Mouse (Mus musculus): ENCODE results near the gene Rsl24d1. TPM values are rescaled to one million over a fixed set of nuclear protein-coding genes. Genes with fewer than 3 reads are reported as not detected.

Gene Rsl24d1
- 17.7 and 24.5 TPM in 2 replicates for polyA plus RNA-seq (2012; rRNA removed)

DNA sequence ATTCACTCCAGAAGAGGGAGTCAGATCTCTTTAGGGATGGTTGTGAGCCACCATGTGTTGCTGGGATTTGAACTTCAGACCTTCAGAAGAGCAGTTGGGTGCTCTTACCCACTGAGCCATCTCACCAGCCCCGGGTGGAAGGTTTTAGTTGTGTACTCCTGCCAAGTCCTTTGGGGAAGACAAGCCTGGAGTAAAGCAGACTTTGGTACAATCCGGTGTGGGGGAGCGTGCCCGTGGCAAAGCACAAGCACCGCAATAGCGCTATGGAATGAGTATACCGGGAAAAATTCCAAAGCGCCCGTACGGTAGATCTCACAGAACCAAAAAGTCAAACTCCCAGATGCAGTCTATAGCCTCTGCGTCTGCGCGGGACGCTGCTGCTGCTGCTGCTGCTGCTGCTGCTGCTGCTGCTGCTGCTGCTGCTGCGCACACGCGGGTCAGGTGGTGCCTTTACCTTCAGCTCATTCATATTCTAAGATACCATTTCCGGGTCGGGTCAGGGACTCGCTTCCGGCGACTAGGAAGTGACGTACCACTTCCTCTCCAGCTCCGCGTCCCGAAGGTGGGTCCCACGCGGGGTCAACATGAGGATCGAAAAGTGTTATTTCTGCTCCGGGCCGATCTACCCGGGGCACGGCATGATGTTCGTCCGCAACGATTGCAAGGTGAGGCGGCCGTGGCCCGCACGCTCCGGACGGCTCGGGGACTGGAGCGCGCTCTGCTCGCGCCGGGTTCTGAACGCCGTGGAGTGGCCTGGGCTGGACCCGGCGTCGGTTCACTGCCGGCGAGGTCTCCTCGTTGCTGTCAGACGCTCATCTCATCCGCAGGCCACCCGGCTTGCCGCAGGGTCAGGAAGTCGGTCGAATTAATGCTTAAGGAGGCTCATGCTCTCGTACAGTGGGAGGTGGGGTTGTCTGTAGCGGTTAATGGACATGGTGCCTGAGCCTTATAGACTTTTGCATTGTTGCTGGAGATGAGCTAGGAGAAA, at the start of gene Rsl24d1:
Gene Rsl24d1, plus strand, starts transcription at position 508 of the 988 bp plus-strand sequence.
- under 1% methylated on average over 64 of the region's 64 CpGs for WGBS
- peak within 1 kb of the TSS; percentile 82 for H3K4me3 ChIP-seq (ENCODE audit: insufficient read depth, low read depth, low read length)
- no peaks in the 10 kb centered on the region; the same call in 1 of the 2 replicates for H3K36me3 ChIP-seq (ENCODE audit: control insufficient read depth, insufficient read depth, low read length)
- H3K27ac ChIP-seq (ENCODE audit: insufficient read depth, low read depth, low read length) = 0 out of 2 replicates have a peak within 1 kb of the TSS, but pooled peaks have one; percentile 17
- H3K27me3 ChIP-seq (replicated peaks; ENCODE audit: control insufficient read depth, insufficient read depth, low read length) = no peaks in the 10 kb centered on the region
- TF ChIP-seq CTCF (conservative IDR thresholded peaks at IDR 0.05; ENCODE audit: insufficient read depth, insufficient read length, low read depth, low read length) = no peak
- peak; percentile 39 for TF ChIP-seq POLR2A (IDR thresholded peaks at IDR 0.05; ENCODE audit: low read depth, low read length)
- DNase-seq = peak; percentile 95
- no peaks in the 10 kb centered on the region; the same call in 1 of the 2 replicates for H3K4me1 ChIP-seq (ENCODE audit: control insufficient read depth, insufficient read depth, low read length)

DNA sequence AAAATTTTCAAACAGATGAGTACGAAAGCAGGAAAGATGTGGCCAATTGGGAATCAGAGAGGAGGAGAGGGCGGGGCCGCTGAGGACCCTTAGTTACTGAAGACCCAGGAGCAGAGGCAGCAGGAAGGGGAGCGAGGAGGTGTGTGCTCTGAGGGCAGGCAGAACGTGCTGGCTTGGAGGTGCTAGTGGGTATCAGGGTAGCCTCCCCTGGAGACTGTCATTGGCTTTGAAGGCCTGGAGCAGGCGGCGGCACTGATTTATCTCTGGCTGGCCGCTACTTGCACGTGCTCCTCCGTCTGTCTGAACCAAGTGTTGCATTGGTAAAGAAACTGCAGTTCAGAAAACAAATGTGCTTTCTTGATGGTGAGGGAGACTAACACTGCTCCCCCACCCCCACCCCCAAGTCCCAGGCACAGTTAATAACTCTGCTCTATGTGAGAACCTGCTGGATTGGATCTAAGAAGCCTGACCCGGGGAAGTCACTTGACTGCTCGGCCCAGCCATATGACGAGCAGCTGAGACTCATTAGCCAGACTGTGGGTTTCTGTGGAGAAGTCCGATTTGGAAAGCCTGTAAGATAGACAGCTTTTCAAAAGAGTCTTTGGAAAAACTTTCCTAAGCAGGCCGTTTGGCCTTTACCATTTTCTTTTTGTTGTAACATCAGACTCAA, 49.5 kb upstream of the Rsl24d1 start:
- H3K27me3 ChIP-seq (replicated peaks; ENCODE audit: control insufficient read depth, insufficient read depth, low read length) = no peaks in the 10 kb centered on the region
- TF ChIP-seq POLR2A (IDR thresholded peaks at IDR 0.05; ENCODE audit: low read depth, low read length) (no peak), CTCF (conservative IDR thresholded peaks at IDR 0.05; ENCODE audit: insufficient read depth, insufficient read length, low read depth, low read length) (no peak)
- H3K36me3 ChIP-seq (ENCODE audit: control insufficient read depth, insufficient read depth, low read length) = no peaks in the 10 kb centered on the region
- H3K4me1 ChIP-seq (ENCODE audit: control insufficient read depth, insufficient read depth, low read length) = peaks cover 6% of the 10 kb centered on the region; the same call in 1 of the 2 replicates
- DNase-seq = peak; percentile 53
- no peak overlapping the region for H3K4me3 ChIP-seq (ENCODE audit: insufficient read depth, low read depth, low read length)
- peak overlapping the region; percentile 48 for H3K27ac ChIP-seq (ENCODE audit: insufficient read depth, low read depth, low read length)
- 46% methylated on average over 15 of the region's 15 CpGs for WGBS

DNA sequence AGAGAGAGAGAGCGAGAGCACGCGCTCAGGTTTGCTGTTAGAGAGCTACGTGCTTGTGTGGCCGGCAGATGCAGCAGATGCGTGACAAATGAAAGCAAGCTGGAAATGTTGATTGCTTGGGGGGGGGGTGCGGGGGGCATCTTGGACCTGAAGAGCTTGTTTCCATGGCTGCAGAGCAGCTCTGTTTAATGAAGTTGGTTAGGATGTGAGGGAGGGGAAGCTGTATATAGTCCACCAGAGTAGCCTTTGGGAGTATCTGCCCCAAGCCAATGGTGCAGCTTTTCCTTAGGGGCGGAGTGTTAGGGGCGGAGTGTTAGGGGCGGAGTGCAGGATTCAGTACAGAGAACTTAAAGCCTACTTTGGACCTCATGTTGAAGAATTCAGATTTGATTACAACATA, 46.1 kb upstream of the Rsl24d1 start:
- 27% methylated on average over 10 of the region's 10 CpGs for WGBS

DNA sequence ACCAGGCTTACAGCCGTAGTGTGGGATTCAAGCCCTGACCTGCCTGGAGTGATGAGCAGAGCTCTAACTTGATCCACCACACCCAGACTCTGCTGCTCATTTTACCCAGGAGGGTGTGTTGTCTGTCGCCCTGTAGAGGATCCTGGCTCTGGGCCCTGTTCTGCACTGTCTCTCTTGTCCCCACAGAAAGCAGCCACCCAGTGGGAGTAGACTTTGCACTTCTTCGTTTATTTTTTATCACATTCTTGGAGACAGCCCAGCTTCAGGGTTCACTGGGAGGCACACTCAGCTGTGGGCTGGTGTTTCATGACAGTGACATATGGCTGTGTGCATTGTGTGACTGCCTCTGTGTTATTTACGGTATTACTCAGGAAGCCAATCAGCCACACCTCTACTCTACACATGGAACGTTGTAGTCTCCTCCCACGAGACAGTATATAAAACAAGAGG, 45.0 kb upstream of the Rsl24d1 start:
- no peak for TF ChIP-seq CTCF (conservative IDR thresholded peaks at IDR 0.05; ENCODE audit: insufficient read depth, insufficient read length, low read depth, low read length)
- no peak for TF ChIP-seq POLR2A (IDR thresholded peaks at IDR 0.05; ENCODE audit: low read depth, low read length)
- Histone ChIP-seq H3K36me3 (ENCODE audit: control insufficient read depth, insufficient read depth, low read length) (no peaks in the 10 kb centered on the region), H3K4me3 (ENCODE audit: insufficient read depth, low read depth, low read length) (no peak overlapping the region), H3K27ac (ENCODE audit: insufficient read depth, low read depth, low read length) (peak overlapping the region; percentile 43; the same call in 1 of the 2 replicates), H3K27me3 (replicated peaks; ENCODE audit: control insufficient read depth, insufficient read depth, low read length) (no peaks in the 10 kb centered on the region), H3K4me1 (ENCODE audit: control insufficient read depth, insufficient read depth, low read length) (peaks cover 6% of the 10 kb centered on the region; the same call in 1 of the 2 replicates)
- WGBS = 25% methylated on average over 6 of the region's 6 CpGs
- peak; percentile 90 for DNase-seq

More for the DNA sequence above, 46.1 kb upstream of the Rsl24d1 start:
- peak; percentile 46 for DNase-seq
- Histone ChIP-seq H3K4me3 (ENCODE audit: insufficient read depth, low read depth, low read length) (peak overlapping the region; percentile 3; the same call in 1 of the 2 replicates), H3K4me1 (ENCODE audit: control insufficient read depth, insufficient read depth, low read length) (peaks cover 6% of the 10 kb centered on the region; the same call in 1 of the 2 replicates), H3K27ac (ENCODE audit: insufficient read depth, low read depth, low read length) (no peak overlapping the region), H3K27me3 (replicated peaks; ENCODE audit: control insufficient read depth, insufficient read depth, low read length) (no peaks in the 10 kb centered on the region), H3K36me3 (ENCODE audit: control insufficient read depth, insufficient read depth, low read length) (no peaks in the 10 kb centered on the region)
- no peak for TF ChIP-seq POLR2A (IDR thresholded peaks at IDR 0.05; ENCODE audit: low read depth, low read length)
- TF ChIP-seq CTCF (conservative IDR thresholded peaks at IDR 0.05; ENCODE audit: insufficient read depth, insufficient read length, low read depth, low read length) = no peak

DNA sequence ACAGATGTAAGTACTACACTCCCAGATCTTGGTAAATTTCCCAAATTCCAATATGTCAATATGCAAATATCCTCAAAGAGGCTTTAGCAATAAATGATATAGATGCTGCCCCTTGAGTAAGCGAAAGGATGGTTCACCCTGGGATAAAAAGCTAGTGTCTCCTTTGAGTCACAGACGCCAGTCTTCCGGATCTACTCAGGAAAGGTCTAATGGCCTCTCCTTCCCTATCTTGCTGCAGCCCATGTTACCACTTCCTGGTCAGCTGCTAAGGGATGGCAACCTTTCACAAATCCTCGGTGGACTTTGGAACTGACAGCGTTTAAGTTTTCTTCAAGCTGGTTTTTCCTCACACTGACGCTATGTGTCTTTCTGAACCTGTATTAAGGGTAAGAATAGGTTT, 44.5 kb upstream of the Rsl24d1 start:
- Histone ChIP-seq H3K27ac (ENCODE audit: insufficient read depth, low read depth, low read length) (peak overlapping the region; percentile 47; the same call in 1 of the 2 replicates), H3K4me3 (ENCODE audit: insufficient read depth, low read depth, low read length) (no peak overlapping the region), H3K36me3 (ENCODE audit: control insufficient read depth, insufficient read depth, low read length) (no peaks in the 10 kb centered on the region), H3K27me3 (replicated peaks; ENCODE audit: control insufficient read depth, insufficient read depth, low read length) (no peaks in the 10 kb centered on the region), H3K4me1 (ENCODE audit: control insufficient read depth, insufficient read depth, low read length) (peaks cover 6% of the 10 kb centered on the region; the same call in 1 of the 2 replicates)
- whole genome bisulfite sequencing = 58% methylated on average over 6 of the region's 6 CpGs
- DNase-seq = peak; percentile 41
- TF ChIP-seq CTCF (conservative IDR thresholded peaks at IDR 0.05; ENCODE audit: insufficient read depth, insufficient read length, low read depth, low read length) (no peak), POLR2A (IDR thresholded peaks at IDR 0.05; ENCODE audit: low read depth, low read length) (no peak)

DNA sequence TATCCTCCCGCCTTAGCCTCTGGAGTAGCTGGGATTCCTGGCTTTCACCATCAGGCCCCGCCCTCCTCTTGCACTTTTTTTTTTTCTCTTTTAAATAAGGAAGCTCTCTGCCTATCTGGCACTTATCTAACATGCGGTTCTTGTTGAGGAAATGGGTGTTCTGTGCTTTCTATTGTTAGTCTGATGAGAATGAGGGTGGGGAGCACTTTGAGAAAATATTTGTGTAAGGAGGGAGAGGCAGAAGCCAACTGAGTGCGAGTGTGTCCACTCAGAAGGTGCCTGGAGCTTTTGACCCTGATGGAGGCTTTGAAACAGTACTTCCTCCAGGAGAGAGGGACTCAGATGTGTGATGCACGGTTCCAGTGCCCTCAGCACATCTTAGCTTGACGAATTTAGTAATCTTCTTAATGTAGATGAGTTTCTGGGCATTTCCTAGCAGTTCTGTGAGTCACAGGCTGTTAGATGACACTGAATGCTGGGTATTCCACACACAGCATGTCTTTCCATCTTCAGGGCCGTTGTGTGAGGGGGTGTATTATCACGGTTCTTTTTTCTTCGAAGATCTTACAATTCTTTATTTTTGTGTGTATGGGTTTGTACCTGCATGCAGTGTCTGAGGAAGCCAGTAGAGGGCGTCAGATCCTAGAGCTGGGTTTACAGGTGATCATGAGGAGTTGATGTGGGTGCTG, 42.1 kb upstream of the Rsl24d1 start:
- Histone ChIP-seq H3K4me3 (ENCODE audit: insufficient read depth, low read depth, low read length) (no peak overlapping the region), H3K36me3 (ENCODE audit: control insufficient read depth, insufficient read depth, low read length) (no peaks in the 10 kb centered on the region), H3K27me3 (replicated peaks; ENCODE audit: control insufficient read depth, insufficient read depth, low read length) (no peaks in the 10 kb centered on the region), H3K4me1 (ENCODE audit: control insufficient read depth, insufficient read depth, low read length) (peaks cover 6% of the 10 kb centered on the region; the same call in 1 of the 2 replicates), H3K27ac (ENCODE audit: insufficient read depth, low read depth, low read length) (no peak overlapping the region)
- DNase-seq = peak; percentile 52
- TF ChIP-seq CTCF (conservative IDR thresholded peaks at IDR 0.05; ENCODE audit: insufficient read depth, insufficient read length, low read depth, low read length) = no peak
- TF ChIP-seq POLR2A (IDR thresholded peaks at IDR 0.05; ENCODE audit: low read depth, low read length) = no peak
- WGBS = 76% methylated on average over 10 of the region's 10 CpGs
